Mouse (Mus musculus) right cerebral cortex, postnatal 4 days (tissue): ENCODE measurements at regions not wholly inside any gene's neighbourhood (a gene's known extent, or its start where the extent isn't known, plus 50 kb on each side); places are given as distances from the start of the nearest gene placed in this dataset.

ENCODE experiments used
- DNase-seq: peaks from one replicate; pipeline ENCODE4 v3.0.0-alpha.2; 2022

DNA sequence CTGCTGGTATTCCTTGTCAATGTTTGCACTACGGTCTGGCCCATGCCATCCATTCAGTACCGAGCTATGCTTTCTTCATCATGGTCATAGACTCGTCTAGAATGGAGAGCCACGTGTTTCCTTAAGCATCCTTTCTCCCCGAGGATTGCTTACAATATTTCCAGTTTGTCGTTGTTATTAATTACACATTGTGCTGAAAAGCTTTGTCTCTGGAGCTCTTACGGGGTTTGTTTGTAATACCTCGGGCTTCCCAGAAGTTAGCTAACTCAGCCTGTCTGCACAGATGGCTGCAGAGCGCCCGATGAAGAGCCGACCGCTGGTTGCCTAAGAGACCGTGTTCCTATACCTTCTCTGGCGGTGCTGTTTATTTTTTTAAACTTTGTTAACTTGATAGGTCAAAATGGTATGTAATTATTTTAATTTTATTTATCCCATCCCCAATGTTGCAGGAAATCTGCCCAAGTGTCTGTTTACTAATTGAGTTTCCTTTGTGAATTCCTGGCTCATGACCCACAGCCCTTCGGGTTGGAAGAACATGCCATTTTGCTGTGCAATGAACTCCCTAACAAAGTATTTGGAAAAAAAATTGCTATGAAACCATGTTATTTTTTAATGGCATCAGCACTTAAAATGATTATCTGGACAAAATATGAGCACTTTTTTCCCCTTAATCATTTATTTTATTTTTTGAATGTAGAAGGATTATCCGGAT lies 194.1 kb upstream of the Cops8 start:
- no peak for DNase-seq

DNA sequence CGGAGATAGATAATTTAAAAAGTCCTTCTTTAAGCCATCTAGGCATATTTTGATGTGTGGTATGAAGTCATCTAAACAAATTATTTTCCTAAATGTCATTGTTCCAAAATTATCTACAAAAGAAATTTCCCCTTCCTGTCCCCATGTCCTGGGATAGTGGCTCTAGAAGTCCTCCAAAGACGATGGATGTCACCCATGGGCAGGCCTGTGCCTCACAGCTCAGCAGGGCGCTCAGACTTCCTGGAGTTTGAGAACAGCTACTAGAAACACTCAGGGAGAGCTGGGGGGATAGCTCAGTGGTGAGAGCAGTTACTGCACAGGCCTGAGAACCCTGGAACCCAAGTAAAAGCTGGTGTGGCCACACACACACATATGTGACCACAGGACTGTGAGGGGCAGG lies 193.5 kb upstream of the Cops8 start:
- no peak for DNase-seq

DNA sequence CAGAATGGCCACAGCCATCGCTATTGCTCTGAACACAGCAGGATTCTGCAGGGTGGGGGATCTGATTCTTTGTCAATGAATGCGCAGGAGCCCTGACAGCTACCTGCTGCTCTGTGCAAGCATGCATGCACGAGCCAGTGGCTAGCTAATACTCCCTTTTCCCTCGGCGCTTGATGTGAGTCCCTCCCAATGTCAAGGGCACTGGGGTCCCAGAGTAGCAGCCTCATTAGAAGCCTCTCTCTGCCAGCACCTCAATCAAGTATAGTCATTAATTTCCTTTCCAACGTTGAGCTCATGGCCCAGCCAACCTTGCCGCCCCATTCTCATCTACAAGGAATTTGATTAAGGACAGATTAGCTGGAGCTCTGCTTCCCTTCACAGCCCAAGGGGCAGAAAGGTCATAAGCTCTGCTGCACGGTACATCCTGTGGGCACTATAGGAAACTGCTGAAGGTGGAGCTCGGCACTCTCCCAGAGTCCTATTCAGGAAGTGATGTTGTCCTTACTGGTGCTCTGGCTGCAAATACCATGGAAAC lies 190.2 kb upstream of the Cops8 start:
- DNase-seq: no peak

DNA sequence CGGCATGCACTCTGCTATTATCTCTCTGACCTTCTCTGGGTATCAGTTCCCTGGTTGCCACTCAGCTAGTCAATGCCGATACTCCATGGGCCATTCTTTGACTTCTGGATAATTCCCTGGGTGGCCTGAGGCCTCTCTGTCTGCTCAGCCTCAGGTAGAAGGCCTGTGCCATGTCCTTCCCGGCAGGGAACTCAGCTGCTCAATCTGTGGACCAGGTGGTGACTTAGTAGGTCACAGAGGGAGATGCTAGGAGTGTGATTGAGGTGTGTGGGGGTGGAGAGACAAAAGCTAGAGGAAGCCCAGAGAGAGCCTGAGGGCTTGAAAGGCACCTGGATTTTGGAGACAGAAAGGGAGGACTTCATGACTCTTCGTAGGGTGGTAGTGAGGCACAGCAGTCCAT lies 188.0 kb upstream of the Cops8 start:
- no peak for DNase-seq

DNA sequence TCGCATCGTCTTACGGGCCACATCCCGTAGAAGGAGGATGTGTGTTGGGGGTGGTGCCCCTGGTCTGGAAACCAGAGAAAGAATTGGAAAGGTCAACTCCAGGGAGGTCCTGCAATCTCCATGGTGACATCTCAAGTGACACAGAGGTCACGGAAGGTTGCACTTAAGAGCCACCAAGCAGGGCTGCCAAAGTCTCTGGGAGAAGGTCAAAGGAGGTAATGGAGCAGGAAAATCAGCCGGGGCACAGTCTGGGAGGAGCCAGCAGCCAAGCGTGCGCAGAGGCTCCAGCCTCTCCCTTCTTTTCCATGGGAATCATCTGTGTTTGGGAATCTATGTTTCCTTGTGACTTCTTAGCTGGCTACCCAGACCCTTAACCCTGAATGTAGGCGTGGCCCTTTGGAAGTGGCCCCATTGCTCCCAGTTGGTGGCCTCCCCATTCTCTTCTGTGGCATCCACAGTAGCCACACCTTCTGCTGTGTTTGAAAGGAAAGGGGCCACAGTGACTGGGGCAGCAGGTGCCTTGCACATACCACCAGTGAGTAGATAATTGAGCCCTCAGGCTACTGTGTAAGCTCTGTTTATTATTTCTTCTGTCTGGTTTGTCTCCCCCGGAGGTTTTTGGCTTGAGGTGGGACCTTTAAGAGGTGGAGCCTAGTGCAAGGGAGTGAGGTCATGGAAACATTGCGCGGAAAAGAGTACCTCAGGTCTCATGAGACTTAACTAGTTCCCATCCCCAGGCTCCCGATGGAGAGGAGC lies 178.5 kb upstream of the Cops8 start:
- no peak for DNase-seq

DNA sequence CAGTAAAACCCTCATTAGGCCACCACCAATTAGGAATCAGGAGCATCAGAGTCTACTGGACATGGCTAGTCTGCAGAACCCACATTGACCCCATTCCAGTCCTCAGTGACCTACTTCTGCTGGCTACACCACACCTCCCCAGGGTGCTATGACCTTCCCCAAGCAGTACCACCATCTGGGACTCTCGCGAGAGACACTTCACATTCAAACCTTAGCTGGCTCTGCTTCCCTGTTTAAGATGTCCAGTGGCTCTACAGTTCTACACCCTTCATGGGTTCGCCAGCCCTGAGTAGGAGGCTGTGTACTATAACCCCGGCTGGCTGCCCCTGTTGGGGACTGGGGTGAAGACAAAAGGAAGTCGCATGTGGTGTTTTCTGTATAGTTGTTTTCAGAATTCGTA lies 174.4 kb upstream of the Cops8 start:
- no peak for DNase-seq

DNA sequence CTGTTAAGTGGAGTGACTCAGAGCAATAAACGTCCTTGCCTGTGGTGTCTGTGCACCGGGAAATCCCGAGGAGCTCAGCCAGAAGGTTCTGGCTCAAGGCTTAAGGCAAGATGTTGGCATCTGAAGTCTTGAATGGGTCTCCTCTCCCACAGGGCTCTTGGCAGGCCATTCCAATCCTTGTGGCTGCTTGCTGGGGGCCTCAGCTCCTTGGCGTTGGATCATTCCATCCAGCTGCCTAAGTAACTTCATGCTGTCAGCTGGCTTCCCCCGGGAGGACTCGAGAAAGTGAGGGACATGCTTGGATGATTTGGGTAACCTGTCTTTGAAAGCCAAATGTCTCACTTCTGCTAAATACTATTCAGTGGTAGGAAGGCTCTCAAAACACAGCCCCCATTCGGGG lies 174.0 kb upstream of the Cops8 start:
- no peak for DNase-seq

DNA sequence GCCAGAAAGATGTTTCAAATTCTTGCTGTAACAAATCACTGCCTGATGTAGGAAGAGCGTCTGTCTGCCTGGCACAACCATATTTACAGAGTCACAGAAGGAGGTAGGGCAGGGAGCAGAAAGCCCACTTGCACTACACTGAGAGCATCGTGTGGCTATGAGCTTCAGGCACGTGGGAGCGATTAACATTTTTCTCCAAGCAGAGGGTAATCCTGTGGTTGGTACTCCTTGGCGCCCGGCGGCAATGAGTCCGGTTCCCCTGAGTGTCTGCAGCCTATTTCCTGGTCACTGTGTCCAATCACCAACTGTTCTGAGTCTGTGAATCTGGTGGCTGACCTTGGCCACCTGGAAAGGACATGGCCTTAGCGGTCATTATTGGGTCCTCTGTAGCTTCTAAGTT lies 172.3 kb upstream of the Cops8 start:
- no peak for DNase-seq

DNA sequence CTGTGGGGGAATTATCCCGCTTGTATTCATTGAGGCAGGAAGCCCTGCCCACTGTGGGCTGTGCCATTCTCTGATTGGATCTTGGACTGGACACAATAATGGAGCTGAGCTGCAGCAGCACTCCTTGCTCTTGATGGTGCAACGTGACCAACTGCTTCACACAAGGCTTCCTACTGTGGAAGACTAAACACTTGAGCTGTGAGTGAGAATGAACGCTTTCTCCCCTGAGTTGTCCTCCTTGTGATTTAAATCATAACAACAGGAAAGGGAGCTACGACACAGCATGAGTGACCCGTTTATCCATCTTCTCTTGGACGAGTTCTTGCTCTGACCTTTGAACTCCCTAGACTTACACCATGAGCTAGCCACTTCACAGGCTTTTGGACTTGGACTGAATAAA lies 171.0 kb upstream of the Cops8 start:
- no peak for DNase-seq

DNA sequence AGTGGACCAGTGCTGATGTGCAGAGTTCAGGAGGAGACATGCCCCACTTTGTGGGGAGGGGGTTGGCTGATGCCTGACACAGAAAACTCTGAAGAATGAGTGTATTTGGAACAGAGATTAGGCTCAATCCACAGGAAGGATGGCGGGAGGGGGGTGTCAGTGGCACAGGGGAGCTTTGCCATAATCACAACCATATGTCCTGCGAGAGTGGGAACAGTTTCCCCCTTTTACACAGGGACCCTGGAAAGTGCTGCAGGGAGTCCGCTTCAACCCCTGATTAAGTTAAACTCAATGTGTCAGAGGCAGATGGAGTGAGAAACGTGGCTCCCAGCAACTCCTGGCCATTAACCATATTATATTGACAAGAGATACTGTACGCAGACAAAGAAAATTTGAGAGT lies 168.9 kb upstream of the Cops8 start:
- DNase-seq: no peak

DNA sequence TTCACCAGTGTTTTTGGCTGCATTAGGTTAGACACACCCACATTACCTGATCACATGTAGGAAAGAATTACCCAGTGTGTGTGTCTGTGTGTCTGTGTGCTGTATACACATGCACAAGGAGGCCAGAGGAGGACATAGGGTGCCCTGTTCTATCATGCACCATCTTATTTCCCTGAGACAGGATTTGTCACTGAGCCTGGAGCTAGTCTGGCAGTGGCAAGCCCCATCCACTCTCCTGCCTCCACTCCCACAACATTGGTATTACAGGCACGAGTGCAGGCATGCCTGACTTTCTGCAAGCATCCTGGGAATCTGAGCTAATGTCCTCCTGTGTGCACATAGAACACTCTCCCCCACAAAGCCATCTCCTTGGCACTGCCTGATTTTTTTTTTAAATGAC lies 162.1 kb upstream of the Cops8 start:
- no peak for DNase-seq

DNA sequence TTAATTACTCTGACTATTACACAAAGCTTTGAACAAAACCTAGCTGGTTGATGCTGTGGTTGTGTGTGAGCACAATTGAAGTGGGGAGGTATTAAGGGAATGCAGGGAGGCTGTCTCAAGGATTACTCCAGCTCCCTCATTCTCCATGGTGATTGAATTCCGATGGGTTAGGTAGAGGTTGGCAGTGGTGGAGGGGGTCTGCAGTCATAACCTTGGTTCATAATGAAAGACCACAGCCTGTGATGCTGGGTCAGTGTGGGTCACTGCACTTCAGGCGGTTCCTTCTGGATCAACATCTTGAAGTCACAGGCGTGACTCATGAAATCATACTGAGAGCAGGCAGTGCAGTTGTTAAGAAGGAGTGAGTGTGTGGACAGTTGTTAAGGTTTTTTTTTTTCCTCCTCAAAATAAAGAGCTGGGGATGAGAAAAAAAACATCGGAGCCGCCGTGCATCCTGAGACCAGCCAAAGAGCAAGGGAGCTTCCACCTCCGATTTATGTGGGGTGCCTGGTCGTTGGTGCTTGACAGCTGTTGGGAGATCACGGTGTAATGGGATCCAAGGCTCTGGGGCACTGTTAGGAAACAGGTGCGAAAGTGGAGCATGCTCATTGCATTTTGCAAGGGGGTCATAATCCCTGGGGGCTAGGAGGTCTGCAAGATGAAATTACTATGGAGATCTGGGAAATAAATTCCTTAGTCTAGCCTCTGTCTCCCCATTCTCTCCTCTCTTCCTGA lies 161.5 kb upstream of the Cops8 start:
- DNase-seq: no peak

DNA sequence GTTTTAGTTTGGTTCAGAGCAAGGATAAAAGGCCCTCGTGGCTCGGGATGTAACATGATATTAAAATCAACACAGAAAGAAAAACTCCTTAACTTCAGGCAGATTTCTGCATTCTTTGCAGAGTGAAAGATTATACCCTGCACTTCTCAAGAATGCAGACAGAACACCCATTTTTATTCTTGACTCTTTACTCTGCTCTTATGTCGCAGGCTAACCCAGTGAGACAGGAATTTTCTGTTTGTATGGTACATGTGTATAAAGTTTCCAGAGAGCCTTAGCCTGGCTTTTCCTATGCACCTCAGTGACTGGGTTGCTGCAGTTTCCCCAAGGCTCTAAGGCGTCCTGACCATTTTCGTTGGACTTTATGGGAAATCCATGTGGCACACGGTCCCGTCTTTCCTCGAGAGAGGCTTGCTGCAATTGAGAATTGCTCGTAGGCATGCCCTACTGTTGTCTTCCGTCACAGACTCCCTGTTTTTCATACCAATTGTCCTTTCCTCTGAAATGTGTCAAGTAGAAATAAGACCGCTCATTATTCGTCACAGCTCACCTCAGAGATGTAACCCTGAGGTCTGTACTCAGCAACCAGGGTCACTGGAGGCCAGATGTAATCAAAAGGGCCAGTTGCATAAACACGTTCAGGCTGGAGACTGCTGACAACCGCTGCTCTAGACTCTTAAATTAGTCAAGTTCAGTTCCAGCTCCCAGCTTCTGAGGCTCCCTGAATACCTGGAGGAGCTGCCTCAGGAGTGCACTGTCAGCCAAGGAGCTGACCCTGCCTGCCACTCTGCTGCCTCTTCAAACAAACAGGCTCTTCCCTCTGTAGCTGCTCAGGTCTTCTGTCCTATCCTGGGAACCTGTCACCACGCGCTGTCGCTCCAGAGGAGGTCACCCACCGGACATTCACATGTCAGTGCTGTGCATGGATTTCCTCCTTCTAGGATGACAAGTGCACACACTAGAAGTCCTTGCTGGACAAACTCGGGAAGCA lies 160.2 kb upstream of the Cops8 start:
- DNase-seq: no peak

DNA sequence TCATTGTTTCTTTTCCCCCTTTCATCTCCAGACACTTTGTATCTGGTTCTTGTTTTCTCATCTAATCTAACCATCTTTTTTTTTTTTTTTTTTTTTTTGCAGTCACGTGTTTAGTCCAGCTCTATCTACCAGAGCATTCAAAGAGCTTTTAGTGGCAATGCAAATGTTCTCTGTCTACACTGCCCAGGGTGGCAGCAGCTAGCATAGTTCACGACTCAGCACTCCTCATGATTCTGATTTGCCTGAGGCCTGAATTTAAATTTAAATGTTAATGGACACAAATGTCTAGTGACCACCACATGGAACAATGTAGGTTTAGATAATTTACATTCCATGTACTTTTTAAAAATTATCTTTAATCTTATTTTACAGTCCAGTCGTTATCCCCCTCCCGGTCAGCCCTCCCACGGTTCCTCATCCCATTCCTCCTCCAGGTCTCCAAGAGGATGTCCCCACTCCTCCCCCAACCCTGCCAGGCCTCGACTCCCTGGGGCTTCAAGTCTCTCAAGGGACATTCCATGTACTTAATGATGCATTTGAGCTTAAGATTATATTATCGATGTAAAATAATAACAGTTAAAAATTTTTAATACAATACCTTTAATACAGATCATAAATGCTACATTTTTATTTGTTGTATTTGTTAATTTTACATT lies 153.1 kb upstream of the Cops8 start:
- DNase-seq: no peak

DNA sequence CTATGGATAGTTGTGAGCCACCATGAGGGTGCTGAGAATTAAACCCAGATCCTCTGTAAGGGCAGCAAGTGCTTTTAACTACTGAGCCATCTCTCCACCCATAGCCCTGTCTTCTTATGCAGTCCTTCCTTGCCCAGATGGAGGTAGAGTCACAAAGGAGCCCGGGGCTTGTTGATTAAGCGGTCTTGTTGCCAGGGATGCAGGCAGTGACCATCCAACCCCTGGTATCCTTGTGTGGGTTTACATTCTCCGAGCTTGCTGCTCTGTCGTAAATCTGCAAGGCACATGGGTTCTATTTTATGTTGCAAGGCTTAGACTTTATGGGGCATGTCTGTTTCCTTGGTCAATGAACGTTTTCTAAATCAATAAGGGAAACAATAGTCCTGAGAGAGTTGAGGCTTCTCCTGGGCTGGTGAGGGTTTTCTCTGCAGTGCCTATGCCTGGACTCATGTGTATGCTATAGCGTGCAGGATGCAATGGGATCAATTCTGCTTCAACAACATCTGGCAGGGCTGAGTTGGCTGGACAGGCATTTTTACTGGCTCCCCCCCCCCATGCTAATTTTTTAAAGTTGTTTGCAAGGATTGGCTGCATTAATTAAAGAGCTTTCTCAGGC lies 150.7 kb upstream of the Cops8 start:
- DNase-seq: no peak

DNA sequence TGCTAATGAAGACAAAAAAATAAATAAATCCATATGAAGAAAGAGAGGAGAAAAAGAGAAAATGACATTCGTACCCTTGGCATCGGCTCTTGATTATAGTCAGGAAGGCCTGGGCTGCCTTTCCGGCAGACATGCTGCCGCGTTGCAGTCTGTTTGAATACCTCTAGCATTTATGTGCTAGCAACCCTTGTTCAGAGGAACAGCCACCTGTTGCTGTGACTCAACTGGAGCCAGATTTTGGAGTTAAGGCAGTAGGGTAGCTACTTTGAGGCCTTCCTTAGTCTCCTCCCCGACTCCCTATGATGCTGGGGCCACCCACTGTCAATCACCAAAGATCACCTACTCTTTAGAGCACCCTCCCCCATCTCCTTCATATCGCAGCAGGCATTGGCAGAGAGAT lies 148.5 kb upstream of the Cops8 start:
- DNase-seq: no peak

DNA sequence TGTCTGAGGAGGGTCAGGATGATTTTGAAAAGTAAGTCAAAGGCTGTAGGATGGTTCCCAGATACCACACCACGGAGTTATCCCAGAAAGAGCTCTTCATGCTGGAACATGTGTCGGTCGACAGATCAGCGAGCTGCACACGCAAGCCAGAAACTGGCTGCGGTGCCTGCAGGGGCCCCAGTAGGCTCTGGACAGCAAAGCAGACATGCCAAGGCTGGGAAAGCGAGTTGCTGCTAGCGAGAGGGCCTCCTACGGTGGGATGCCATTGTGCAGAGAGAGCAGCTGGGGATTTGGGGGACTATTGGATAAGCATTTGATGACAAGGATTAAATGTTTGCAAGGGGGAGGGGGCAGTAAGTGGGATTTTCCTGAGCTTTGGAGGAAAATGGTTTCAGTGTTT lies 145.4 kb upstream of the Cops8 start:
- no peak for DNase-seq

DNA sequence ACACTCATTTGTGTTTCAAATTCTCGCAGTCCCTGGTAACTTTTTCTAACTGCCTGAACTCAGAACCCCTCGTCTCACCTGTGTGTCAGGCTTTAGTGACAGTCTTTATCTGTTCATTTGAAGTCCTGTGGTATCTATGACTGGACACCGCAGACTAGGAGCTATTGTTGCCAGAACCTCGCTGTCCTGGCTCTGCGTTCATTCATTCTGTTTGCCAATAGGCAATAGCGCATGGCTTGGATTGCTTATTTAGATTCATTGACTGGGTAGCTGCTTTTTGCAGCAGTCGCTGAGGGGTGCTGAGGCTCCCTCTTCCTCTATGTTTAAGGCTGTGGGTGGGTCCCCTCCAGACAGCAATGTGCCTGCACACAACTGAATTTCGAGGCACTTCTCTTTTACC lies 144.6 kb upstream of the Cops8 start:
- DNase-seq: no peak

DNA sequence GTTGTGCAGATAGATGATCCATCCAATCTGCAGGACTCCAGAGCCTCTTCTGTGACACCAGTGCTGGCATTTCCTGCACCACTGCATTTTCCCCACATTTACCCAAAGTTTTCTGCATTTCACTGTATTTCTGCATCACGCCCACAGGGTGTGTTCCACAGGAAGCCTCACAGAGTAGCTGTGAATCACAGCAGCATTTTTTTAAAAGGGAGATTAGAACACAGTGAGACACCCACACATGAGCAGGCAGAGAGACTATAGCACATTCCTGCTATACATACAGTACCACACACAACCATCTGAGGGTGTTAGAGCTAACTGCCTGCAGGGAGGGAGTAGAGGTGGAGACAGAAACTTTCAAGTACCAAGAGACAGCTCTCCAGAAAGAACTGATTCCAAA lies 141.1 kb upstream of the Cops8 start:
- no peak for DNase-seq

DNA sequence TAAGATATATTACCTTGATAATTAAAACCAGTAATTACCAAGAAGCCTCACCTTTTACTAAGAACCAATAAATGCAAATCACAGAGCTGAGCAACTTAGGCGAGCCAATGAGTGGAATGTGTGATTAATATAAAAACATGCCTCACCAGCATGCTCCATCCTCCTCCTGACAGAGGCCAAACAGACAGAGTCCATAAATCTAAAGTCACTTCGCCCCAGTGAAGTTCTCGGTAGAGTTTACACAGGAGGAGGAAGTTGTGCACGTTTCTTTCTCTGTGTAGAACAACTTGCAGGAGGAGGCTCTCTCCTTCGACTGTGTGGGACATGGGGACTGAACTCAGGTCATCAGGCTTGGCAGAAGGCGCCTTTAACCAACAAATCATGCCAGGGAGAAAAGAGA lies 139.5 kb upstream of the Cops8 start:
- DNase-seq: no peak

DNA sequence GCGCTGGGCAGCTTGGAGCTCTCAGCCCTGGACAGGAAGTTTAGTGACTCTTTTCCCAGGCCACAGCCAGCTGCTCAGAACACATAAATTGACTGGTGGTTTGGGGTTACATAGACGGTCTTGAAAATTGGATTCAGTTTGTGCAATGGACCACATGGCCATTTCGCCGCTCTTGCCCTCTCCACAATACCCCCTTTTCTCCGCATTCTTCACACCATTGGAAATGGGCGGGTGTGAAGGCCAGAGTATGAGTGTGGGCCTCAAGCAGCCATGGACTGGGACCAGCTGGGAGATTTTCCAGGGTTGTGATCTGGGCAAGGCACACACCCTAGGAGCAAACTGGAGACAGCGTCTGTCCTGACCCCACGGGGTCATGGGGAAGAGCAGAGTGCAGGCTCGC lies 135.1 kb upstream of the Cops8 start:
- no peak for DNase-seq

DNA sequence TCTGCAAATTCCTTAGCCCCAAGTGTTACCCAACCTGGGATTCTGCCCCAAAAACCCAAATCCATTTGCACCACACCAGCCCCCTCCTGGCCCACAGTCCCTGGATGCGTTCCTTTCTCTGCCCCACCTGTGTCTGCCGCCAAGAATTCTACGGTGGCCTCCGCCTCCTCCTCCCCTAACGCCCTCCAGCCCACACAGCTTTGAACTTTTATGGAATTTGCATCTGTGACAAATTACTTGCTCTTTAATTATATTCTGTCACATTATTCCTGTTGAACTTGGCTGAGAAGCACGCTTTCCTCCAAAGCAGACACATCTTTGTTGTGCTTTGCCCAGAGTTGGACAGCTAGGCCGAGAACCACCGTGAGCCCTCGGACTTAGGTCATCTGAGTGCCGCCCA lies 131.8 kb upstream of the Cops8 start:
- no peak for DNase-seq
